Mouse (Mus musculus) lung, adult 10 weeks (tissue): Measurements from ENCODE around the gene Mybph. TPM values are rescaled to one million over a fixed set of nuclear protein-coding genes. Genes with fewer than 3 reads are reported as not detected.

ENCODE experiments used
- polyA plus RNA-seq: library from polyadenylated mRNA; stranded (reverse); fragments of 350-450 nt; fragmentation: Illumina TruSeq; extraction: RNeasy Lipid Tissue Mini Kit (QIAGEN cat#74804); gene quantifications from one replicate; pipeline ENCODE4 v1.2.3, GENCODE M21; 2014; ENCODE audit warnings: low read depth, low replicate concordance; ENCODE audit not compliant: insufficient read depth

The Mybph gene
- not detected for polyA plus RNA-seq

DNA sequence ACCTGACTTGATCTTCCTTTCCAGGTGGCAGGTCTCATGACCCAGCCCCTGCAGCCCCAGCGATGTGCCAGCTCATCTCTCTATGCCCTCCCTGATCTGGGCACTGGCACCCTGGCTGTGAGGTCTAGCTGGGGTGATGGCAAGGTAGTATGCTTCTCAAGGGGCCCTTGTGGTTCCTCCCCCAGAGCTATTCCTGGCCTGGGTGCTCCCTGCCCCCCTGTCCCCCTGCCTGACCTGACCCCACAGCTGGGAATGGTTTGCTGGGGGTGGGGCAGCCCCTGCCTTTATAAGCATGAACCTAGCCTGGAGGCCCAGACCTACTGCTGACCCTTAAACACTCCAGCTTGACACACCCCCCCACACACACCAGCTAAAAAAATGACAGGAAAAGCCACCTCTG is at the start of gene Mybph:
TSS of gene Mybph (plus strand) at position 323 of the 400 bp plus-strand sequence.

GRCm38 (mm10) chr1:134182025-134182424 is 11.2 kb upstream of the Mybph start, which contains the start of gene Chil1:
Chil1 (plus strand) TSS chr1:134182176.

DNA sequence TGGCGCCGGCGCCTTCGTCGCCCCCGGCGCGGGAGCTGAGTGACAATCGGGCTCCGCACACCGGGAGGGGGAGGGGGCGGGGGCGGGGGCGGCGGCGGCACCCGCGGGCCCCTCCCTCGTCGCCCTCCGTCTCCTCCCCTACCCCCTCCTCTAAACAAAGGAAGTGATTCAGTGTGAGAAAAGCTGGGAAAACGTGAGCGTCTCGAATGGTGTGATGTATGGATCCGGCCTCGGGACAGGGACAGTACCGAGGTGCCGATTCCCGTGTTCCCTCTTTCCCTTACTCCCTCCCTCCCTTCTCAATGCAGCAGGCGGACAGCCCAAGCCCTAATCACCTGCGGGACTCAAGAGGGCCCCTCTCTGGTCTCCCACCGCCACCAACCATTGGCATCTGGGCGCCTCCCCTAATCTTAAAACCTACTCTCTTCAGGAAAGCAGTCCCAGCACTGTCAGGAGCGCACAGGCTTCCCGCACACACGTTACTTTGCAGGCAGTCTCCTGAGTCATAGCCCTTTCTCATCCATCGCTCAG is 42.2 kb downstream of the Mybph start, which contains the start of gene Adora1:
TSS of gene Adora1 (minus strand) at position 41 of the 531 bp plus-strand sequence.

Other genes with a start within 250 kb of the Mybph start
- gene Fmod, start 156.2 kb upstream of the Mybph start, polyA plus RNA-seq: 4.9 TPM
- gene Btg2, start 114.3 kb upstream of the Mybph start, polyA plus RNA-seq: 110 TPM
- not detected for gene Chit1, start 82.2 kb upstream of the Mybph start, polyA plus RNA-seq
- gene Chil1, start 11.3 kb upstream of the Mybph start, polyA plus RNA-seq: 994 TPM
- gene Adora1, start 42.0 kb downstream of the Mybph start, polyA plus RNA-seq: 2.0 TPM
- gene Myog, start 96.5 kb downstream of the Mybph start, polyA plus RNA-seq: not detected
- 3.9 TPM for gene Ppfia4, start 139.5 kb downstream of the Mybph start, polyA plus RNA-seq
- 24.8 TPM for gene Tmem183a, start 168.5 kb downstream of the Mybph start, polyA plus RNA-seq
- not detected for gene 4933406M09Rik, start 192.5 kb downstream of the Mybph start, polyA plus RNA-seq
- 28.0 TPM for gene Cyb5r1, start 212.1 kb downstream of the Mybph start, polyA plus RNA-seq
- gene Adipor1, start 221.9 kb downstream of the Mybph start, polyA plus RNA-seq: 80.1 TPM